Mouse (Mus musculus) liver, embryonic 11.5 days (tissue): ENCODE results near the gene Ust. TPM values are rescaled to one million over a fixed set of nuclear protein-coding genes. Genes with fewer than 3 reads are reported as not detected.

ENCODE experiments used
- ATAC-seq: fragments of 200-750 bp; cut with Nextera tagmentation; replicated peaks from 2 replicates; pipeline ENCODE4 v1.8.0; 2017; ENCODE audit warnings: moderate number of reproducible peaks, mild to moderate bottlenecking, moderate TSS enrichment, moderate library complexity; ENCODE audit not compliant: low FRiP score
- DNase-seq: peaks from one replicate; pipeline ENCODE4 v3.0.0-alpha.2; 2017; ENCODE audit warnings: low spot score
- H3K27ac ChIP-seq: fragments of 300-500 bp; sonication (generic); 2 replicates; pipeline ENCODE4 v1.5.1; 2014; ENCODE audit warnings: mild to moderate bottlenecking, low read depth, low read length, control low read depth
- H3K27me3 ChIP-seq: fragments of 300-500 bp; sonication (generic); replicated peaks from 2 replicates; pipeline ENCODE4 v1.6.1; 2014; ENCODE audit warnings: low read length, mixed read lengths; ENCODE audit not compliant: control insufficient read depth, insufficient read depth
- H3K36me3 ChIP-seq: fragments of 300-500 bp; sonication (generic); 2 replicates; pipeline ENCODE4 v1.6.1; 2014; ENCODE audit warnings: mild to moderate bottlenecking, low read length, moderate library complexity, mixed read lengths; ENCODE audit not compliant: control insufficient read depth, insufficient read depth
- H3K4me1 ChIP-seq: fragments of 300-500 bp; sonication (generic); replicated peaks from 2 replicates; pipeline ENCODE4 v1.6.1; 2014; ENCODE audit warnings: low read length, mixed read lengths; ENCODE audit not compliant: control insufficient read depth, insufficient read depth
- H3K4me2 ChIP-seq: fragments of 300-500 bp; sonication (generic); 2 replicates; pipeline ENCODE4 v1.6.1; 2014; ENCODE audit warnings: mild to moderate bottlenecking, control low read depth, moderate library complexity
- H3K4me3 ChIP-seq: fragments of 300-500 bp; sonication (generic); 2 replicates; pipeline ENCODE4 v1.5.1; 2014; ENCODE audit warnings: low read depth, low read length, control low read depth
- H3K9ac ChIP-seq: fragments of 300-500 bp; sonication (generic); 2 replicates; pipeline ENCODE4 v1.6.1; 2014; ENCODE audit warnings: low read depth, low read length, control low read depth
- H3K9me3 ChIP-seq: fragments of 300-500 bp; sonication (generic); 2 replicates; pipeline ENCODE4 v1.6.1; 2016; ENCODE audit warnings: low read length, inconsistent platforms, mixed read lengths; ENCODE audit not compliant: control insufficient read depth
- WGBS: fragments of 180-500 bp; shearing (Covaris S2); extraction: QIAGEN DNeasy Blood & Tissue Kit; methylation state at CpG from one replicate; pipeline ENCODE4 v1.1.7; 2014; 5-methylcytosine and 5-hydroxymethylcytosine counted together
- polyA plus RNA-seq: library from polyadenylated mRNA; unstranded; fragments of >200 nt; fragmentation: Nextera tagmentation; extraction: Ambion mirVana; gene quantifications from 2 replicates; pipeline ENCODE4 v1.2.1, GENCODE M21; 2014

The Ust gene
- polyA plus RNA-seq, 1 experiment from 2014 or later, result 3.1 TPM

GRCm38 (mm10) chr10:8512222-8512621 lies 6.4 kb downstream of the Ust start:
- H3K4me3 ChIP-seq, result no peak overlapping the region
- H3K27me3 ChIP-seq, result peaks cover 12% of the 10 kb centered on the region
- ATAC-seq (no peak), DNase-seq (no peak)
- no peaks in the 10 kb centered on the region for H3K4me1 ChIP-seq
- WGBS, result 87% methylated on average over 6 of the region's 6 CpGs
- H3K27ac ChIP-seq, result no peak overlapping the region
- no peak overlapping the region for H3K9ac ChIP-seq
- no peaks in the 10 kb centered on the region for H3K9me3 ChIP-seq
- no peaks in the 10 kb centered on the region for H3K36me3 ChIP-seq
- no peak overlapping the region for H3K4me2 ChIP-seq

GRCm38 (mm10) chr10:8511760-8512159 lies 6.9 kb downstream of the Ust start:
- Histone ChIP-seq H3K4me3 (no peak overlapping the region), H3K4me2 (no peak overlapping the region), H3K36me3 (no peaks in the 10 kb centered on the region), H3K4me1 (no peaks in the 10 kb centered on the region), H3K9me3 (no peaks in the 10 kb centered on the region), H3K9ac (no peak overlapping the region), H3K27me3 (peaks cover 8% of the 10 kb centered on the region; the same call in 1 of the 2 replicates), H3K27ac (no peak overlapping the region)
- WGBS, result 67% methylated on average over 8 of the region's 8 CpGs
- no peak for ATAC-seq
- no peak for DNase-seq

GRCm38 (mm10) chr10:8506247-8506573 lies 12.4 kb downstream of the Ust start:
- WGBS, result 56% methylated on average over 3 of the region's 3 CpGs
- Histone ChIP-seq H3K36me3 (no peaks in the 10 kb centered on the region), H3K9ac (no peak overlapping the region), H3K4me1 (no peaks in the 10 kb centered on the region; the same call in 1 of the 2 replicates), H3K4me2 (no peak overlapping the region), H3K9me3 (no peaks in the 10 kb centered on the region), H3K27ac (no peak overlapping the region), H3K4me3 (no peak overlapping the region), H3K27me3 (no peaks in the 10 kb centered on the region)
- no peak for DNase-seq
- ATAC-seq, result no peak

GRCm38 (mm10) chr10:8505346-8506246 lies 13.0 kb downstream of the Ust start:
- ATAC-seq (no peak), DNase-seq (no peak)
- Histone ChIP-seq H3K4me1 (no peaks in the 10 kb centered on the region; the same call in 1 of the 2 replicates), H3K4me3 (no peak overlapping the region), H3K4me2 (no peak overlapping the region), H3K9ac (no peak overlapping the region), H3K27me3 (no peaks in the 10 kb centered on the region), H3K36me3 (no peaks in the 10 kb centered on the region), H3K9me3 (no peaks in the 10 kb centered on the region), H3K27ac (no peak overlapping the region)
- WGBS, result 49% methylated on average over 13 of the region's 13 CpGs

GRCm38 (mm10) chr10:8504832-8505231 lies 13.8 kb downstream of the Ust start:
- H3K27me3 ChIP-seq, result no peaks in the 10 kb centered on the region
- ATAC-seq, result no peak
- no peak overlapping the region for H3K4me2 ChIP-seq
- DNase-seq, result no peak
- 88% methylated on average over 4 of the region's 4 CpGs for WGBS
- no peak overlapping the region for H3K4me3 ChIP-seq
- no peaks in the 10 kb centered on the region; the same call in 1 of the 2 replicates for H3K4me1 ChIP-seq
- no peak overlapping the region for H3K9ac ChIP-seq
- H3K9me3 ChIP-seq, result no peaks in the 10 kb centered on the region
- no peak overlapping the region for H3K27ac ChIP-seq
- no peaks in the 10 kb centered on the region for H3K36me3 ChIP-seq

- H3K36me3 ChIP-seq, result no peaks in the 10 kb centered on the region
- no peaks in the 10 kb centered on the region for H3K9me3 ChIP-seq
- no peaks in the 10 kb centered on the region for H3K4me1 ChIP-seq
- no peak overlapping the region for H3K9ac ChIP-seq
- DNase-seq (no peak), ATAC-seq (no peak)
- no peak overlapping the region for H3K4me2 ChIP-seq
- H3K27ac ChIP-seq, result no peak overlapping the region
- no peak overlapping the region for H3K4me3 ChIP-seq
- no peaks in the 10 kb centered on the region for H3K27me3 ChIP-seq
- 65% methylated on average over 13 of the region's 13 CpGs for WGBS
Observed at GRCm38 (mm10) chr10:8498951-8499891, 19.4 kb downstream of the Ust start.

GRCm38 (mm10) chr10:8495543-8496141 lies 23.0 kb downstream of the Ust start:
- 64% methylated on average over 5 of the region's 5 CpGs for WGBS

GRCm38 (mm10) chr10:8491909-8492591 lies 26.6 kb downstream of the Ust start:
- no peak for DNase-seq

More at GRCm38 (mm10) chr10:8495543-8496141, 23.0 kb downstream of the Ust start:
- Histone ChIP-seq H3K27me3 (no peaks in the 10 kb centered on the region), H3K27ac (no peak overlapping the region), H3K4me3 (no peak overlapping the region), H3K9me3 (no peaks in the 10 kb centered on the region), H3K9ac (no peak overlapping the region), H3K4me2 (no peak overlapping the region), H3K36me3 (no peaks in the 10 kb centered on the region), H3K4me1 (no peaks in the 10 kb centered on the region)
- DNase-seq (no peak), ATAC-seq (no peak)

More at GRCm38 (mm10) chr10:8491909-8492591, 26.6 kb downstream of the Ust start:
- H3K27ac ChIP-seq, result no peak overlapping the region
- H3K27me3 ChIP-seq, result no peaks in the 10 kb centered on the region
- no peaks in the 10 kb centered on the region for H3K9me3 ChIP-seq
- H3K9ac ChIP-seq, result no peak overlapping the region
- no peak overlapping the region for H3K4me3 ChIP-seq
- 80% methylated on average over 1 of the region's 1 CpGs for WGBS
- H3K4me1 ChIP-seq, result no peaks in the 10 kb centered on the region
- H3K4me2 ChIP-seq, result no peak overlapping the region
- no peak for ATAC-seq
- H3K36me3 ChIP-seq, result no peaks in the 10 kb centered on the region
